Mouse (Mus musculus) heart, adult 2 months (tissue): ENCODE measurements around the gene Traf3ip1.

ENCODE experiments used
- CTCF ChIP-seq: fragments of 200-600 bp; IDR thresholded peaks from 2 replicates; pipeline ENCODE4 v1.8.1; 2022; ENCODE audit warnings: antibody characterized with exemption, mild to moderate bottlenecking, moderate library complexity
- POLR2A ChIP-seq: fragments of 200-500 bp; IDR thresholded peaks from 2 replicates; pipeline ENCODE4 v1.6.1; 2011; ENCODE audit warnings: mild to moderate bottlenecking, low read depth, low read length, control low read depth; ENCODE audit not compliant: insufficient read depth

DNA sequence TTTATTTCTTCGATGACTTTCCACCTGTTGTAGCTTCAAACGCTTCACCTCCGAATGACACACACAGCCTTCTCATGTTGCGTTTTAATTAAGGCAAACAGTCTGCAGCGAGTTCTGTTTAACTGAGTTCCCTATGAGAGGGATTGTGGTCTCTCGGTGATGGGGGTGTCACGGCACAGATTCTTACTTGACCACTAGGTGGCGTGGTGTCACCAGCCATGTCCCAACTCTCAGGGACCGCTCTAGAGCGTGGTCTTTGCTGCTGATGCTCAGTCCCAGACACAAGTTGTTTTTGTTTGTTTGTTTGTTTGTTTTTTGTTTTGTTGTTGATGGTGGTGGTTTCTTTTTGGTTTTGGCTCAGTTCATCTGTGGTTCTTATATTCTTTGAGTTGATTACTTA is 29.3 kb downstream of the Traf3ip1 start:
- peak; percentile 93 for TF ChIP-seq CTCF
- TF ChIP-seq POLR2A, result no peak
